Mouse (Mus musculus): Measurements from ENCODE around the gene Gm3183. TPM values are rescaled to one million over a fixed set of nuclear protein-coding genes. Genes with fewer than 3 reads are reported as not detected.
"Not testable (repeated sequence)": the region's sequence is repeated elsewhere in the genome, so short reads cannot be mapped to it uniquely, and the experiment has no call there.

The Gm3183 gene
- total RNA-seq (2021), result not detected

- DNase-seq; intact Hi-C loops (cut with DNase I): not testable (repeated sequence)
These were observed at the start of gene Gm3183 for GRCm38 (mm10) chr5:94865136-94865535. Gene Gm3183, plus strand, starts transcription at chr5:94865436.

Other genes starting within 250 kb of the Gm3183 start
- not detected for gene Gm3147, start 249.1 kb upstream of the Gm3183 start, total RNA-seq (2021)
- not detected for gene Gm6509, start 241.5 kb upstream of the Gm3183 start, total RNA-seq (2021)
- gene Gm6205, start 217.1 kb upstream of the Gm3183 start, total RNA-seq (2021), result not detected
- gene Gm6367, start 123.2 kb downstream of the Gm3183 start, total RNA-seq (2021), result not detected
- not detected for gene Gm7942, start 241.5 kb downstream of the Gm3183 start, total RNA-seq (2021)